Comparison of ENCODE assay signal across 8 mouse cellular contexts in genomic region chr5:112493492-112493891, GRCm38 (mm10). TPM values are rescaled to one million over a fixed set of nuclear protein-coding genes. Genes with fewer than 3 reads are reported as not detected.
DNase-seq lines count a peak whose midpoint lies in the region; ATAC-seq and TF ChIP-seq lines count a peak whose summit lies in the region.

No protein-coding gene starts in this region.

- intact Hi-C loops in left cerebral cortex, adult 2 months (cut with DNase I): no loop called here

- WGBS in kidney, embryonic 14.5 days: 43% methylated on average over 11 of the region's 11 CpGs
- 23% methylated on average over 11 of the region's 11 CpGs for WGBS in heart, embryonic 13.5 days
- WGBS in neural tube, embryonic 13.5 days: 33% methylated on average over 11 of the region's 11 CpGs

- H3K4me1 ChIP-seq in kidney, embryonic 14.5 days (ENCODE audit: control insufficient read depth, insufficient read depth, low read length): 0 out of 2 replicates have a peak, but pooled peaks cover 5% of the 10 kb centered on the region
- peaks cover 11% of the 10 kb centered on the region for H3K4me1 ChIP-seq in heart, embryonic 13.5 days
- peaks cover 13% of the 10 kb centered on the region for H3K4me1 ChIP-seq in neural tube, embryonic 13.5 days (replicated peaks)

- H3K27ac ChIP-seq in kidney, embryonic 14.5 days (ENCODE audit: low read depth, low read length): no peak overlapping the region
- no peak overlapping the region for H3K27ac ChIP-seq in heart, embryonic 13.5 days (replicated peaks)
- H3K27ac ChIP-seq in left cerebral cortex, adult 2 months: peak overlapping the region; percentile 53; the same call in 1 of the 2 replicates
- H3K27ac ChIP-seq in neural tube, embryonic 13.5 days (replicated peaks): peak overlapping the region; percentile 62

- TF ChIP-seq CTCF in left cerebral cortex, adult 2 months (IDR thresholded peaks at IDR 0.05): no peak; the same call in 1 of the 2 replicates

- H3K4me2 ChIP-seq in kidney, embryonic 14.5 days (replicated peaks; ENCODE audit: low read depth, low read length): peak overlapping the region; percentile 8; the same call in 1 of the 2 replicates
- H3K4me2 ChIP-seq in heart, embryonic 13.5 days: peak overlapping the region; percentile 29; the same call in 1 of the 2 replicates
- H3K4me2 ChIP-seq in neural tube, embryonic 13.5 days: peak overlapping the region; percentile 11; the same call in 1 of the 2 replicates

- no peak overlapping the region for H3K9ac ChIP-seq in kidney, embryonic 14.5 days (ENCODE audit: low read depth, low read length)
- no peak overlapping the region for H3K9ac ChIP-seq in heart, embryonic 13.5 days
- H3K9ac ChIP-seq in neural tube, embryonic 13.5 days: no peak overlapping the region

- no peak for DNase-seq in kidney, adult 18-20 months
- DNase-seq in embryo, embryonic 10.5 days (ENCODE audit: low spot score): peak; percentile 82
- DNase-seq in left cerebral cortex, adult 2 months (ENCODE audit: extremely low spot score in 1 of 2, low spot score in 2 of 2): peak; percentile 60
- no peak for DNase-seq in ovary, postnatal 10 days (ENCODE audit: low spot score)
- no peak for DNase-seq in spleen, postnatal 10 days (ENCODE audit: low spot score in 2 of 2)

- no peaks in the 10 kb centered on the region for H3K9me3 ChIP-seq in kidney, embryonic 14.5 days (ENCODE audit: control insufficient read depth, low read length)
- H3K9me3 ChIP-seq in heart, embryonic 13.5 days: no peaks in the 10 kb centered on the region
- no peaks in the 10 kb centered on the region for H3K9me3 ChIP-seq in neural tube, embryonic 13.5 days

- peak; percentile 58; the same call in 1 of the 2 replicates for ATAC-seq in kidney, embryonic 14.5 days (ENCODE audit: low FRiP score, low TSS enrichment)
- no peak for ATAC-seq in heart, embryonic 13.5 days (ENCODE audit: extremely low read depth, insufficient number of reproducible peaks, low FRiP score, low TSS enrichment)
- ATAC-seq in neural tube, embryonic 13.5 days (ENCODE audit: low read depth): peak; percentile 32; the same call in 1 of the 2 replicates

- no peaks in the 10 kb centered on the region for H3K27me3 ChIP-seq in kidney, embryonic 14.5 days (ENCODE audit: control insufficient read depth, insufficient read depth, low read length)
- H3K27me3 ChIP-seq in heart, embryonic 13.5 days (replicated peaks): peaks cover 59% of the 10 kb centered on the region
- H3K27me3 ChIP-seq in neural tube, embryonic 13.5 days: 0 out of 2 replicates have a peak, but pooled peaks cover 3% of the 10 kb centered on the region

- H3K36me3 ChIP-seq in kidney, embryonic 14.5 days (ENCODE audit: control insufficient read depth, insufficient read depth, low read length): no peaks in the 10 kb centered on the region
- H3K36me3 ChIP-seq in heart, embryonic 13.5 days: no peaks in the 10 kb centered on the region
- no peaks in the 10 kb centered on the region for H3K36me3 ChIP-seq in neural tube, embryonic 13.5 days

- H3K4me3 ChIP-seq in kidney, embryonic 14.5 days (ENCODE audit: low read length): no peak overlapping the region
- no peak overlapping the region for H3K4me3 ChIP-seq in heart, embryonic 13.5 days
- no peak overlapping the region for H3K4me3 ChIP-seq in left cerebral cortex, adult 2 months
- no peak overlapping the region for H3K4me3 ChIP-seq in neural tube, embryonic 13.5 days

RNA-seq across cellular contexts. Expression of gene Gm6588, which starts 44.3 kb away (rescaled TPM):
- not detected in 2 replicates for polyA plus RNA-seq in kidney, embryonic 14.5 days (2014; fragmentation: Nextera tagmentation; extraction: Ambion mirVana)
- not detected in 2 replicates for polyA plus RNA-seq in heart, embryonic 13.5 days (2015; fragmentation: Nextera tagmentation; extraction: Ambion mirVana)
- not detected for total RNA-seq in left cerebral cortex, adult 2 months (2021)
- polyA plus RNA-seq in neural tube, embryonic 13.5 days (2015; fragmentation: Nextera tagmentation; extraction: Ambion mirVana): 0.62 and 0.93 TPM in 2 replicates

Comparison
In these comparisons a context has a peak if more than half of its experiments do, and no peak if none do; other contexts are left out.
1. H3K27ac ChIP-seq: peak in left cerebral cortex, adult 2 months (single experiment) and neural tube, embryonic 13.5 days (single experiment); none in kidney, embryonic 14.5 days (single experiment) and heart, embryonic 13.5 days (single experiment).
2. DNase-seq: peak in embryo, embryonic 10.5 days (single experiment) and left cerebral cortex, adult 2 months (2 of 2); none in kidney, adult 18-20 months (single experiment), ovary, postnatal 10 days (single experiment) and spleen, postnatal 10 days (0 of 2).
3. Peak in every context shown above with its lines, with median percentiles within 50 percentile points of each other: H3K4me2 ChIP-seq.